Mouse (Mus musculus) hindbrain, postnatal 0 days (tissue): ENCODE results near the gene Spata3. TPM values are rescaled to one million over a fixed set of nuclear protein-coding genes. Genes with fewer than 3 reads are reported as not detected.
"Not testable (repeated sequence)": the region's sequence is repeated elsewhere in the genome, so short reads cannot be mapped to it uniquely, and the experiment has no call there.

ENCODE experiments used
- ATAC-seq: fragments of 200-750 bp; cut with Nextera tagmentation; 2 replicates; pipeline ENCODE4 v1.8.0; 2017; ENCODE audit warnings: mild to moderate bottlenecking, moderate TSS enrichment, moderate library complexity
- DNase-seq: peaks from one replicate; pipeline ENCODE4 v3.0.0-alpha.2; 2015; ENCODE audit warnings: low spot score
- H3K27ac ChIP-seq: fragments of 300-500 bp; sonication (generic); 2 replicates; pipeline ENCODE4 v1.5.1; 2014; ENCODE audit warnings: mild to moderate bottlenecking
- H3K27me3 ChIP-seq: fragments of 300-500 bp; sonication (generic); 2 replicates; pipeline ENCODE4 v1.6.1; 2014; ENCODE audit warnings: low read length, mixed read lengths; ENCODE audit not compliant: insufficient read depth
- H3K36me3 ChIP-seq: fragments of 300-500 bp; sonication (generic); 2 replicates; pipeline ENCODE4 v1.6.1; 2014; ENCODE audit warnings: low read length, mixed read lengths; ENCODE audit not compliant: insufficient read depth
- H3K4me1 ChIP-seq: fragments of 300-500 bp; sonication (generic); 2 replicates; pipeline ENCODE4 v1.6.1; 2014; ENCODE audit warnings: antibody characterized with exemption, low read length, mixed read lengths; ENCODE audit not compliant: insufficient read depth
- H3K4me2 ChIP-seq: fragments of 300-500 bp; sonication (generic); 2 replicates; pipeline ENCODE4 v1.6.1; 2014; ENCODE audit warnings: low read depth, mild to moderate bottlenecking, low read length, moderate library complexity, mixed read lengths
- H3K4me3 ChIP-seq: fragments of 300-500 bp; sonication (generic); 2 replicates; pipeline ENCODE4 v1.5.1; 2014; ENCODE audit warnings: low read length
- H3K9ac ChIP-seq: fragments of 300-500 bp; sonication (generic); replicated peaks from 2 replicates; pipeline ENCODE4 v1.6.1; 2014; ENCODE audit warnings: mild to moderate bottlenecking, low read length, moderate library complexity, mixed read lengths
- H3K9me3 ChIP-seq: fragments of 300-500 bp; sonication (generic); 2 replicates; pipeline ENCODE4 v1.6.1; 2016; ENCODE audit warnings: low read length, mixed read lengths
- CTCF ChIP-seq: IDR thresholded peaks from 2 replicates; pipeline ENCODE4 v1.5.1; 2016; ENCODE audit warnings: antibody characterized with exemption, control low read depth, low read depth
- WGBS: fragments of 180-500 bp; shearing (Covaris S2); extraction: QIAGEN DNeasy Blood & Tissue Kit; methylation state at CpG from one replicate; pipeline ENCODE4 v1.1.7; 2014; 5-methylcytosine and 5-hydroxymethylcytosine counted together
- polyA plus RNA-seq: library from polyadenylated mRNA; unstranded; fragments of >200 nt; fragmentation: Nextera tagmentation; extraction: Ambion mirVana; gene quantifications from 2 replicates; pipeline ENCODE4 v1.2.1, GENCODE M21; 2015
- total RNA-seq: library from RNA; depleted of rRNA; stranded (reverse); fragments of >200 nt; gene quantifications from 2 replicates; pipeline ENCODE4 v1.2.3, GENCODE M21; 2014

The Spata3 gene
- total and polyA plus RNA-seq, 2 experiments from 2014 or later, result 1.2 to 1.3 TPM

GRCm38 (mm10) chr1:85981738-85982357 lies 34.8 kb upstream of the Spata3 start:
- H3K9me3 ChIP-seq, result no peaks in the 10 kb centered on the region
- H3K27me3 ChIP-seq, result no peaks in the 10 kb centered on the region
- H3K9ac ChIP-seq, result no peak overlapping the region
- H3K36me3 ChIP-seq, result no peaks in the 10 kb centered on the region
- TF ChIP-seq CTCF, result no peak
- ATAC-seq (peak; percentile 15; the same call in 1 of the 2 replicates), DNase-seq (peak; percentile 44)
- WGBS, result 54% methylated on average over 7 of the region's 7 CpGs
- H3K27ac ChIP-seq, result no peak overlapping the region
- H3K4me1 ChIP-seq, result no peaks in the 10 kb centered on the region
- H3K4me3 ChIP-seq, result no peak overlapping the region
- no peak overlapping the region for H3K4me2 ChIP-seq

GRCm38 (mm10) chr1:85985784-85986183 lies 30.8 kb upstream of the Spata3 start:
- TF ChIP-seq CTCF, result no peak
- H3K36me3 ChIP-seq, result no peaks in the 10 kb centered on the region
- no peak overlapping the region for H3K4me2 ChIP-seq
- 87% methylated on average over 3 of the region's 3 CpGs for WGBS
- no peaks in the 10 kb centered on the region for H3K4me1 ChIP-seq
- DNase-seq, result no peak
- H3K9ac ChIP-seq, result no peak overlapping the region
- H3K27ac ChIP-seq, result no peak overlapping the region
- H3K9me3 ChIP-seq, result no peaks in the 10 kb centered on the region
- no peaks in the 10 kb centered on the region for H3K27me3 ChIP-seq
- ATAC-seq, result no peak
- H3K4me3 ChIP-seq, result no peak overlapping the region

DNA sequence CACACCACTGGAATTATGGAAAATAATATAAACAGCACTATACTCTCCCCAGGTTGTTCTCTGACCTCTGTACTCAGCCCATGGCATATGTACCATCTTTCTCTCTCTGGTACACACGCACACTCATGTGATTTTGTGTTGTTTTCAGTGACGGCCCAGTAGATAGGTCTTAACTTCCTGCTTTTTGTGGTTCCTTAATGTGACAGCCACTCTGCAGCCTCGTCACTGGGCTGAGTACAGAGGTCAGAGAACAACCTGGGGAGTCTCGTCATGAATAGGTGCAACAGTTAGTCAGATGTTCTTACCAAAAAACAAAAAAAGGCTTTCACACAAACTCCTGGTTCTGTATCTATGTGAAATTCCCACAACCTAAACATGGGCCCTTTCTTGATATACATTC lies 28.3 kb upstream of the Spata3 start:
- Histone ChIP-seq H3K27ac (no peak overlapping the region), H3K9me3 (no peaks in the 10 kb centered on the region), H3K27me3 (no peaks in the 10 kb centered on the region), H3K4me2 (no peak overlapping the region), H3K9ac (no peak overlapping the region), H3K36me3 (no peaks in the 10 kb centered on the region), H3K4me1 (no peaks in the 10 kb centered on the region), H3K4me3 (no peak overlapping the region)
- no peak for DNase-seq
- no peak for TF ChIP-seq CTCF
- 78% methylated on average over 4 of the region's 4 CpGs for WGBS
- no peak for ATAC-seq

DNA sequence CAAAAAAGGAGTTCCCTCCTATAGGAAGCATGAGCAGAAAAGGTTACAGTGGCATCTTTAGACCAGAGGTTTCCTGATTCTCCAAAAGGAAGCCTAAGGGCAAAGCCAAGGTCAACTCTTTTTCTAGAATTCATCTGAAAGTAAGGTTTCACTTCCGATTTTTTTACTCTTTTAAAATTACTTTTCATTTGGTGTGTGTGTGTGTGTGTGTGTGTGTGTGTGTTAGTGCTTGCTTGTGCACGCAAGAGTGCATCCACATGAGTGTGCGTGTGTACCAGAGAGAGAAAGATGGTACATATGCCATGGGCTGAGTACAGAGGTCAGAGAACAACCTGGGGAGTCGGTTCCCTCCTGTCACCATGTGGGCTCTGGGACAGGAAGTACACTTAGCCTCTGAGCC lies 27.7 kb upstream of the Spata3 start:
- DNase-seq, H3K27me3 ChIP-seq, H3K4me3 ChIP-seq, ATAC-seq, H3K9ac ChIP-seq, H3K4me2 ChIP-seq, H3K9me3 ChIP-seq, H3K4me1 ChIP-seq, H3K27ac ChIP-seq, H3K36me3 ChIP-seq: not testable (repeated sequence)
- 95% methylated on average over 4 of the region's 4 CpGs for WGBS

- Histone ChIP-seq H3K9ac (no peak overlapping the region), H3K4me3 (no peak overlapping the region), H3K4me1 (no peaks in the 10 kb centered on the region), H3K27ac (no peak overlapping the region), H3K9me3 (no peaks in the 10 kb centered on the region), H3K27me3 (no peaks in the 10 kb centered on the region), H3K36me3 (no peaks in the 10 kb centered on the region), H3K4me2 (no peak overlapping the region)
- 80% methylated on average over 9 of the region's 9 CpGs for WGBS
- no peak for DNase-seq
- no peak for ATAC-seq
- TF ChIP-seq CTCF, result no peak
Measured at GRCm38 (mm10) chr1:85992175-85992574, 24.4 kb upstream of the Spata3 start.

GRCm38 (mm10) chr1:85993541-85993940 lies 23.1 kb upstream of the Spata3 start:
- H3K36me3 ChIP-seq, result no peaks in the 10 kb centered on the region
- no peak overlapping the region for H3K27ac ChIP-seq
- no peak overlapping the region for H3K4me3 ChIP-seq
- H3K9ac ChIP-seq, result no peak overlapping the region
- H3K4me1 ChIP-seq, result no peaks in the 10 kb centered on the region
- no peak for ATAC-seq
- no peak for DNase-seq
- H3K9me3 ChIP-seq, result no peaks in the 10 kb centered on the region
- no peak overlapping the region for H3K4me2 ChIP-seq
- TF ChIP-seq CTCF, result no peak
- H3K27me3 ChIP-seq, result no peaks in the 10 kb centered on the region
- WGBS, result 89% methylated on average over 3 of the region's 4 CpGs

GRCm38 (mm10) chr1:85997221-85997620 lies 19.4 kb upstream of the Spata3 start:
- Histone ChIP-seq H3K4me1 (no peaks in the 10 kb centered on the region), H3K4me2 (no peak overlapping the region), H3K9me3 (no peaks in the 10 kb centered on the region), H3K27me3 (no peaks in the 10 kb centered on the region), H3K27ac (no peak overlapping the region), H3K4me3 (no peak overlapping the region), H3K9ac (no peak overlapping the region), H3K36me3 (no peaks in the 10 kb centered on the region)
- no peak for ATAC-seq
- TF ChIP-seq CTCF, result no peak
- no peak for DNase-seq
- WGBS, result 100% methylated on average over 1 of the region's 1 CpGs
